Comparison of ENCODE assay signal across 16 mouse cellular contexts in genomic region chr8:26729351-26729750, GRCm38 (mm10).
"Had no signal": no experiment of that assay in that cellular context is flagged by ENCODE, and none has a peak within 500 bp of the region (broad histone marks: within the 10 kb centered on the region; RNA-seq: fewer than 3 reads in every experiment).

No protein-coding gene starts in this region.

- H3K4me2 ChIP-seq: neural tube, embryonic 13.5 days; neural tube, embryonic 15.5 days; stomach, embryonic 15.5 days had no signal

- H3K36me3 ChIP-seq: neural tube, embryonic 13.5 days; neural tube, embryonic 15.5 days; stomach, embryonic 15.5 days had no signal

- DNase-seq: retina, postnatal 1 day; right cerebral cortex, adult 18-20 months; right cerebral cortex, postnatal 14 days; right cerebral cortex, postnatal 25 days; right cerebral cortex, postnatal 4 days; spleen, adult 18-20 months; thymus, adult 18-20 months; thymus, adult 2 months; thymus, postnatal 14 days; thymus, postnatal 25 days; thymus, postnatal 36 days; thymus, postnatal 4 days had no signal

- H3K27me3 ChIP-seq: stomach, embryonic 15.5 days had no signal

- H3K4me1 ChIP-seq: neural tube, embryonic 13.5 days; neural tube, embryonic 15.5 days had no signal

- H3K9me3 ChIP-seq: neural tube, embryonic 13.5 days; neural tube, embryonic 15.5 days; stomach, embryonic 15.5 days had no signal

- H3K4me3 ChIP-seq: neural tube, embryonic 13.5 days; neural tube, embryonic 15.5 days; stomach, embryonic 15.5 days had no signal

- H3K9ac ChIP-seq: neural tube, embryonic 13.5 days; neural tube, embryonic 15.5 days; stomach, embryonic 15.5 days had no signal

- H3K27ac ChIP-seq: neural tube, embryonic 13.5 days; neural tube, embryonic 15.5 days; stomach, embryonic 15.5 days; stomach, postnatal 0 days had no signal
